Mouse (Mus musculus): Measurements from ENCODE around the gene Vmn2r12.
"Not testable (repeated sequence)": the region's sequence is repeated elsewhere in the genome, so short reads cannot be mapped to it uniquely, and the experiment has no call there.

The Vmn2r12 gene

DNA sequence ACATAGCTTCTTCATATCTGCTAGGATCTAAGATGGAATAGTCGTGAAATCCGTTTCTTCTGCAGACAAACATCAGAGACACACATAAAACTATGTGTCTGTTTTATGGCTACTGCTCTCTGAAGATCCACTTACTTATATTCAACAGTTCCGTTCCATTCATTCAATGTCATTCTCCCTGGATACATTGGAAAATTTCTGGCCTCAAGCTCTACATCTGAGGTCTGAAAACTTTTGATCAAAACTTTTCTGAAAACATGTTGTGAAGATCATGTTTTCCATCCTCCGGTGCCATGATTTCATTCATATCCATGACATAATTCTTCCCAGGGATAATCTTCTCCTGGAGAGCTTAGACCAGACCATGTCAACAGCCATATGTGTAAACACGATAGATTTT lies at the start of gene Vmn2r12:
TSS of gene Vmn2r12 (minus strand) at position 101 of the 400 bp plus-strand sequence.
- not testable (repeated sequence) for DNase-seq (ENCODE audit: low spot score in 2 of 2)

DNA sequence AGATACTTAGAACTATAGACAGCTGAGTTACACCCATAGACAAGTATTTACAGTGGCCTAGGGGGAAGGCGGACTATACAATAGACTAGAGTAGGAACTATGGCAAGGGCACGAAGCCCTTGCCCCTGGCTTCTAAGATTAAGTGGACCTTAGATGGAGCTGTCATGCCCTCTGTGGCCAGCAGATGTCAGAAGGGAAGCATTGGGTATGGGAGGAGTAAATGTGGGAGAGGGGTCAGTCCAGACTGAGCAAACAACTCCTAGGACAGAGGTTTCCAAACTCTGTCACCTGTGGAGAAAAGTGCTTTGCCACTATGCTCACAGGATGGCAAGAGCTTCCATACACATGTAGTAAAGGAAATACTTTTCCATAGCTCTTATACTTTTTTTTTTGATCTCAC lies 41.8 kb upstream of the Vmn2r12 start:
- no peak for DNase-seq (ENCODE audit: low spot score in 2 of 2)

DNA sequence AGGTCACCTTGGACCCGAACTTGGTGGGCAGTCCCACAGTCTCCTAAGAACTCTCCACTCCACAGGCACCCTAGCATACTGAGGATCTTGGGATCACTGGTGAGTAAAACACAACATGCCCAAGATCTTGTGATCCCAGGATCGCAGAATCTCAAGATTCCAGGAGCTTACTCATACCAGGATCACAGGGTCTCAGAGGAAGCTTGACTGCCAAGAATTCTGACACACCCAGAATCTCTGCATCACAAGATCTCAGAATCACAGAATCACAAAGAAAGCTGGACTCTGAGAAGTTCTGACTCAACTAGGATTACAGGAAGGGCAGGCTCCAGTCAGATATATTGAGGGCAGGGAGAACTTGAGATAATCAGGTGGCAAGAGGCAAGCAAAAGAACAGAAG lies 39.0 kb upstream of the Vmn2r12 start:
- DNase-seq (ENCODE audit: low spot score in 2 of 2): no peak

GRCm38 (mm10) chr5:109096482-109096881 lies 1.3 kb downstream of the Vmn2r12 start:
- not testable (repeated sequence) for DNase-seq (ENCODE audit: low spot score in 2 of 2)

GRCm38 (mm10) chr5:109072016-109072415 lies 25.7 kb downstream of the Vmn2r12 start:
- not testable (repeated sequence) for DNase-seq (ENCODE audit: low spot score in 2 of 2)

GRCm38 (mm10) chr5:109059469-109059868 lies 38.3 kb downstream of the Vmn2r12 start, which contains the start of gene Vmn2r11:
Gene Vmn2r11 (minus strand): TSS chr5:109059569.
- not testable (repeated sequence) for DNase-seq (ENCODE audit: low spot score in 2 of 2)

GRCm38 (mm10) chr5:109055286-109055685 lies 42.5 kb downstream of the Vmn2r12 start:
- DNase-seq (ENCODE audit: low spot score in 2 of 2): no peak

Measured in left cerebral cortex, adult 9 months (tissue).